Mouse (Mus musculus) hindbrain, embryonic 10.5 days (tissue): ENCODE measurements around the gene Sec24b. TPM values are rescaled to one million over a fixed set of nuclear protein-coding genes. Genes with fewer than 3 reads are reported as not detected.

Experiments used
- DNase-seq: peaks from one replicate; pipeline ENCODE4 v3.0.0-alpha.2; 2017; ENCODE audit warnings: low spot score
- H3K27ac ChIP-seq: fragments of 300-500 bp; sonication (generic); 2 replicates; pipeline ENCODE4 v1.5.1; 2016; ENCODE audit warnings: mild to moderate bottlenecking, moderate library complexity
- H3K27me3 ChIP-seq: fragments of 300-500 bp; sonication (generic); 2 replicates; pipeline ENCODE4 v1.6.1; 2016; ENCODE audit warnings: mild to moderate bottlenecking; ENCODE audit not compliant: poor library complexity, insufficient read depth, severe bottlenecking
- H3K36me3 ChIP-seq: fragments of 300-500 bp; sonication (generic); 2 replicates; pipeline ENCODE4 v1.6.1; 2016; ENCODE audit warnings: mild to moderate bottlenecking, moderate library complexity
- H3K4me1 ChIP-seq: fragments of 300-500 bp; sonication (generic); replicated peaks from 2 replicates; pipeline ENCODE4 v1.6.1; 2016; ENCODE audit warnings: mild to moderate bottlenecking
- H3K4me3 ChIP-seq: fragments of 300-500 bp; sonication (generic); 2 replicates; pipeline ENCODE4 v1.5.1; 2016; ENCODE audit warnings: mild to moderate bottlenecking, moderate library complexity
- H3K9me3 ChIP-seq: fragments of 300-500 bp; sonication (generic); 2 replicates; pipeline ENCODE4 v1.6.1; 2016; ENCODE audit warnings: mild to moderate bottlenecking, moderate library complexity
- WGBS: fragments of 180-500 bp; shearing (Covaris S2); methylation state at CpG from one replicate; pipeline ENCODE4 v1.1.7; 2016; 5-methylcytosine and 5-hydroxymethylcytosine counted together
- polyA plus RNA-seq: library from polyadenylated mRNA; unstranded; fragments of >200 nt; fragmentation: Nextera tagmentation; extraction: Ambion mirVana; gene quantifications from 2 replicates; pipeline ENCODE4 v1.2.1, GENCODE M21; 2016

Gene Sec24b
- polyA plus RNA-seq, 1 experiment from 2014 or later = 38.3 TPM

DNA sequence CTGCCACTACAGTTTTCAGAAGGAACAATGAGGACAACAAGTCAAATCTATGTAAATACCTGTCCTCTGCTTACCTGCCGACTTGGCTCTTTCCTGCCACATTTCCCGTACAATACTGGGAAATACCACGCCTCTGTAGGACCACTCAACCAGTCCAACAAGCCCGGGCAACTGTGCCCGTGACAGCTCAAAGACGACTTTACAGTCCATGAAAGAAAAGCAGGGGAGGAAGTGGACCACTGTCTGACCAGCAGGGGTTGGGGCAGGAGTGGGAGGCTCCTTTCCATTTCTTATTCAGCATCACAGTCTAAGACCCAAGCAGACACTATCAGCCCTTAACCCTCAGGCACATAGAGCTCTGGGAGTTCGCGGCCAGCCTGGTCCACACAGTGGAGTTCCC is 9.2 kb downstream of the Sec24b start:
- 85% methylated on average over 8 of the region's 8 CpGs for WGBS
- H3K36me3 ChIP-seq = peaks cover 43% of the 10 kb centered on the region
- H3K27me3 ChIP-seq = no peaks in the 10 kb centered on the region
- DNase-seq = no peak
- no peaks in the 10 kb centered on the region for H3K9me3 ChIP-seq
- H3K4me1 ChIP-seq = peaks cover 20% of the 10 kb centered on the region
- H3K27ac ChIP-seq = no peak overlapping the region
- no peak overlapping the region for H3K4me3 ChIP-seq

DNA sequence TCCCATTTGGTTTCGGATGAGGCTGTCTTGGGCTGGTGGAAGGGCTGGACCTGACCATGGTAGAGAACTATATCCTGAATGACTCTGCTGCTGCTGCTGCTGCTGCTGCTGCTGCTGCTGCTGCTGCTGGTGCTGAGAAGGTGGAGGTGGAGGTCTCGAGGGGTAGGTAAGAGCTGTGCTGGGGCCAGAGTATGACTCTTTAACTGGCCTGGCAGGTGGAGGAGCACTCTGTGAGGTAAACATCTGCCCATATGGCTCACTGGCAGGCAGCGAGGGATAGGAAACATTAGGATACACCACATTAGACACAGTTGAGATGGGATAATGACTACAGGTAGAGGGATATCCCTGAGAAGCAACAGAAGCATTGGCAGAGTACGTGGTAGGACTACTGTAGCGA is 20.6 kb downstream of the Sec24b start:
- Histone ChIP-seq H3K27ac (no peak overlapping the region), H3K36me3 (peaks cover 89% of the 10 kb centered on the region), H3K4me3 (no peak overlapping the region), H3K4me1 (no peaks in the 10 kb centered on the region), H3K9me3 (peaks cover 14% of the 10 kb centered on the region), H3K27me3 (no peaks in the 10 kb centered on the region)
- no peak for DNase-seq
- WGBS = 96% methylated on average over 5 of the region's 5 CpGs

DNA sequence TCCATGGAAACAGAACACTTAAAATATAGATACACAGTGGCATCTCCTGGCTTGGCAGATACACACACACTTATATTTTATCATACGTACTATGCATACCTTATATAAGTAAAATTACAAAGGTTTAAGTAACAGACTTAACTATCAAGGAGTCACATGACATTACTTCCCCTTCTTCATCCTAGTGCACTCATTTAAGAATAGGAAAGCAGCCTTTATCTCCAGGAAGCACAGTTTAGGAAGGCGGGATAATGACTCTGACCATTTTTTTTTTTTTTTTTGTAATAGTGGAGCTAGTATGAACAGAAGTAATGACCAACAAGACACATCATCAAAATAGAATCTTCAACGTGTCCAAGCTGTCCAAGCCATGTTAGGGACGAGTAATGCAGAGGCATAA is 21.3 kb downstream of the Sec24b start:
- peaks cover 90% of the 10 kb centered on the region for H3K36me3 ChIP-seq
- no peak for DNase-seq

DNA sequence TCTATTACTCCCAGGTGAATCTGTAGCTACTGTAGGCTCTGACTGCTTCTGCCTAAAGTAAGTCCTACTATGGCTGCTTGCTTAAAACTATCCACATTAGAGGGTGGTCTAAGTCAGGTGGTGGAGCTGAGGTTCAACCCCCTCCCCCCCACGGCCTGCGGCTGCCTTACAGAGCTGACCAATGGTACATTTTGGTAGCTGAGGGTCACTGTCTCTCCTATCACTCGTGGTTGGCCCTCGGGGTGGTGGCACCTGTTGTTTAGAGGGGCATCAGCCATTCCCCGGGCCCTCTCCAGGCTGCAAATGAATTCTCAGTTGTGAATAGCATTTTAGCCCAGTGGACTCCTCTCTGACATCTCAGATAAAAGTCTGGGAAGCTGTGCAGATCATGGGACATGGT is 32.6 kb downstream of the Sec24b start:
- H3K27ac ChIP-seq = no peak overlapping the region
- DNase-seq = no peak
- no peaks in the 10 kb centered on the region for H3K27me3 ChIP-seq
- no peak overlapping the region for H3K4me3 ChIP-seq
- no peaks in the 10 kb centered on the region for H3K9me3 ChIP-seq
- H3K36me3 ChIP-seq = peaks cover 98% of the 10 kb centered on the region
- WGBS = 91% methylated on average over 5 of the region's 5 CpGs
- H3K4me1 ChIP-seq = peaks cover 3% of the 10 kb centered on the region; the same call in 1 of the 2 replicates

More for the DNA sequence above, 21.3 kb downstream of the Sec24b start:
- Histone ChIP-seq H3K4me1 (no peaks in the 10 kb centered on the region), H3K9me3 (peaks cover 9% of the 10 kb centered on the region), H3K27me3 (no peaks in the 10 kb centered on the region), H3K4me3 (no peak overlapping the region), H3K27ac (no peak overlapping the region)
- 93% methylated on average over 4 of the region's 4 CpGs for WGBS

DNA sequence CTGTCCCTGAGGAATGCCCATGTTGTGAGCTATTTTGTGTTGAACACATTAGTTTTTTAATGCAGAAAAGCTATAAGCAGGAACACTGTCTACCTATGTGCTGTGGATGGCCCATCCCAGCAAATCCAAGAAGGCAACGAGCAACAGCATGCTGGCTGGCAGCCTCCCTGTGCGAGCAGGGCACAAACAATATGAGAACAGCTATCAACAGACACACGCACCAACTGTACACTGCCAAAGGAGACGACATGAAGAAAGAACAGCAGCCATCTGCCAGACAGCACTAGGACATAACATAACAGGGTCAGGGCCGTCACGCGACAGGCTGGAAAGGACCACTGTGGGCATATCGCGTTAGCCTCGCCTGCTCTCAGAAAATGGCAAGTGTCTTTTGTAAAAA is 35.2 kb downstream of the Sec24b start:
- Histone ChIP-seq H3K36me3 (peaks cover 80% of the 10 kb centered on the region), H3K4me3 (no peak overlapping the region), H3K27ac (no peak overlapping the region), H3K4me1 (peaks cover 3% of the 10 kb centered on the region; the same call in 1 of the 2 replicates), H3K27me3 (no peaks in the 10 kb centered on the region), H3K9me3 (no peaks in the 10 kb centered on the region)
- WGBS = 83% methylated on average over 10 of the region's 10 CpGs
- DNase-seq = no peak

DNA sequence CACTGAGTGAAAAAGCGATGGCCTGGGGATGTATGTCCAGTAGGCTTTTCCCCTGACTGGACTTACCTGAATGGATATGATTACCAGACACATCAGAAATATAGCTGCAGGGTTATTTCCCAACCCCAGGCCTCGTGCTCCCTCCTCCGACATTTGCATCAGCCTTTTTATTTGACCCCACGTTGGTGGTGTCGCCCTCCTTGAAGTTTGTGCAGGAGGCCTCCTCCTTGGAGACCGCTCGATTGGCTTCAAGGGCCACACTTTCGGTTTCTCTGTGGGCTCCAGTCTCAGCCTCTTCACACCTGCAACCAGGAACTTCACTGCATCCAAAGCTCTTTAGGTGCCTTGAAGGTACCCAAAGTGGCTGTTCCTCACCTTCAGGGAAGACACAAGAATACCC is 35.8 kb downstream of the Sec24b start:
- H3K27ac ChIP-seq = no peak overlapping the region

DNA sequence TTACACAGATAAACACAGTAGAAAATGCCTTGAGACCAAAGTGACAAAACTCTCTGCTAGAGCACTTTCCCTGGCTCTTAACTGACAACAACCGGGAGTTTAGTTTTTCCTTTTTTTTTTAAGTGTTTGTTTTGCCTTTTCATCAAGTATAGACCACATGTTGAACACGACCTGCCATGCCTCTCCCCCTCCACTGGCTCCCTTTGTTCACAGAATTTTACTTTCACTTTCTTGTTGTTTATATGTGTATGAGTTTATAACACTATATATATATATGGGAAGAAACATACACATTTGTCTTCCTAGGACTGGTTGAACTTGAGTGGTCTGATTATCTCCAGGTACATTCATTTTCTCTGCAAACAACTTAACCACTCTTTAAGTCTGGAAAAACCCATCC is 48.4 kb downstream of the Sec24b start:
- Histone ChIP-seq H3K4me1 (no peaks in the 10 kb centered on the region), H3K9me3 (no peaks in the 10 kb centered on the region), H3K4me3 (no peak overlapping the region), H3K27me3 (no peaks in the 10 kb centered on the region), H3K36me3 (peaks cover 64% of the 10 kb centered on the region), H3K27ac (no peak overlapping the region)
- no peak for DNase-seq
- 83% methylated on average over 2 of the region's 2 CpGs for WGBS

More for the DNA sequence above, 35.8 kb downstream of the Sec24b start:
- H3K9me3 ChIP-seq = no peaks in the 10 kb centered on the region
- H3K4me3 ChIP-seq = no peak overlapping the region
- no peak for DNase-seq
- 95% methylated on average over 8 of the region's 8 CpGs for WGBS
- no peaks in the 10 kb centered on the region for H3K27me3 ChIP-seq
- H3K4me1 ChIP-seq = peaks cover 3% of the 10 kb centered on the region; the same call in 1 of the 2 replicates
- peaks cover 74% of the 10 kb centered on the region for H3K36me3 ChIP-seq

DNA sequence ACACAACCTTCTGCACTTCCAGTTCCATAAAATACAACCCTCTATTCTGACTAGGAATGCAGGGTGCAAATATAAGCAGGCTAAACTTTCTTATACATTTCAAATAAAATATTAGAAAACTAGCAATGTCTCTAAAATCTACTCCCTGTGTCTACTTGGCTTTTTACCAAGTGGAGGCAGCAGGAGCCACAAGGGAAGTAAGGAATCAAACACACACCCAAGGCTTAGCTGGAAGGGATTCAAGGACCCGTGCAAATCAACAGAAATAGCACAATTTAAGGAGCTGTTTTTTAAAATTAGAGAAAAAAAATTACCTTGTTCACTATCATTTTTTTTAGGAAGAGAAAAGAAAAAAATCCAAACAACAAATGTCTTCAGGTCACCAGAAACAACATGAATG is 50.1 kb downstream of the Sec24b start:
- H3K9me3 ChIP-seq = no peaks in the 10 kb centered on the region
- no peak overlapping the region for H3K27ac ChIP-seq
- WGBS = 83% methylated on average over 1 of the region's 1 CpGs
- no peak overlapping the region for H3K4me3 ChIP-seq
- H3K4me1 ChIP-seq = no peaks in the 10 kb centered on the region
- no peaks in the 10 kb centered on the region for H3K27me3 ChIP-seq
- peaks cover 80% of the 10 kb centered on the region for H3K36me3 ChIP-seq
- DNase-seq = no peak

DNA sequence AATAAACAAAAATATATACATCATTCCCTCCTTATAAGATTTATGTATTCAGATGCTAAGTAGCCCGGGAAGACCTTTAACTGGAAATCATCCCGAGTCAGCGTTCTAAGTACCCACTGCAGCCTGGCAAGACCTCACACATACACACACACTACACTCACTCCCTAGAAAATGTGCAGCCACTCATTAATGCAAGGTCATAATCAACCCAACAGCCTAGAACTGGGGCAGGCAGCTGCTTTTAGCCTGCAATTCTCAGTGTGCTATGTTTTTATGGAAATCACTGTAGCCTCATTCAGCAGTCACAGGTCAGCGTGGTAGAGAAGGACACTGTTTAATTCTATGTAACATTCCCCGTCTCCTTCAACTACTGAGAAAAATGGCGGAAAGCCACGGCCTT is 55.2 kb downstream of the Sec24b start:
- H3K9me3 ChIP-seq = no peaks in the 10 kb centered on the region
- WGBS = 95% methylated on average over 7 of the region's 7 CpGs
- DNase-seq = no peak
- no peak overlapping the region for H3K4me3 ChIP-seq
- H3K4me1 ChIP-seq = no peaks in the 10 kb centered on the region
- H3K36me3 ChIP-seq = peaks cover 93% of the 10 kb centered on the region
- H3K27me3 ChIP-seq = no peaks in the 10 kb centered on the region
- H3K27ac ChIP-seq = no peak overlapping the region

DNA sequence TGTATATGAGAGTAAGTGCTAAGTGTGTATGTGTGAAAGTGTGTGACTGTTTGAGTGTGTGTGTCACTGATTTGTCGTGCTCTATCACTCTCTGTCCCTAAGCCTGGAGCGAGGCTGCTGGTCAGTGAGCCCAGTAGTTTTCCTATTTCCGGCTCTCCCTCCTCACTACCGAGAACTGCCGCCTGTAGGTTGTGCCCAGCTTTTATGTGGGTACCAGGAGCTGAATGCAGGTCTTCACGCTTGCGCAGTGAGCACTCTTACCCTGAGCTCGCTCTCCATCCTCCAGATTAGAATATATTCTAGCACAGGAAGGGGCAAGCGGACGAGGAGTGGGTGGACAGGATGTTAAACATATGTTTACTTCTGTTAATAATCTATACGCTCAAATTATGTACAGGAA is 60.4 kb downstream of the Sec24b start:
- 96% methylated on average over 11 of the region's 11 CpGs for WGBS

DNA sequence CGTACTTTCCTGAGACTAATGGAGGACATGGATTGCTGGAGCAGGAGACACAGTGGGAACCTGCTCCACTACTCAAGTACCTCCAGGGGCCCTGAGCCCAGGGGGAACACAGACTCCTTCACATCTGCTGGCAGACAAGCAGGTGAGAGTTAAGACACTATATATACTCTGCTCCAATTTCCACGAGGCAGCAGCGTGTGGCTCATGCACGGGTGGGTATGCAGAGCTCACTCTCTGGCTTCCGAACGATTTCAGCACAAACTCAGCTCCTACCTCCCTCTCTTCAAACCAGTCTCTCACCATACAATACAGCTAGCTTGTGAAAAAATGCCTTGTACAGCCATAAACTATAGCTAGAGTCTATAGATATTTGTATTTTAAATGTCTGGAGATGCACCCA is 62.8 kb downstream of the Sec24b start:
- Histone ChIP-seq H3K27ac (no peak overlapping the region), H3K9me3 (no peaks in the 10 kb centered on the region), H3K4me1 (no peaks in the 10 kb centered on the region), H3K36me3 (peaks cover 97% of the 10 kb centered on the region), H3K27me3 (no peaks in the 10 kb centered on the region), H3K4me3 (no peak overlapping the region)
- DNase-seq = no peak
- 91% methylated on average over 6 of the region's 6 CpGs for WGBS

More for the DNA sequence above, 60.4 kb downstream of the Sec24b start:
- Histone ChIP-seq H3K9me3 (no peaks in the 10 kb centered on the region), H3K36me3 (peaks cover 97% of the 10 kb centered on the region), H3K27me3 (no peaks in the 10 kb centered on the region), H3K27ac (no peak overlapping the region), H3K4me1 (no peaks in the 10 kb centered on the region), H3K4me3 (no peak overlapping the region)
- no peak for DNase-seq

DNA sequence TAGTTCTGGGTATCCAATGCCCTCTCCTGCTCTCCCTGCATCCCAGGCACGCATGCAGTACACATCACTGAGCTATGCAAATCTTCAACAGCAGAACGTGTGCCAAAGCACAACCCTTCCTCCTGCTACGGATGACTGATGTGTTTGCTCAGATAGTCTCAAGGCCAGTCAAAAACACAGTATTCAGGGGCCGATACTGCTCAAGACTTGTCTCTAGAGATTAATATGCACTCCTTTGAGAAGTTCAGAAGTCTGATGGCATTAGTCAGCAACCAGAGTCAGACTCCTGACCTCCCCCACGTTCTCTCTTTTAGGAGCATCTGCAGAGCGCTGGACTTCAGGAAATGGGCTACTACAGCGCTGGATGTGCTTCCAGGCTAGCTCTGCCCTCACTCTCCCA is 63.4 kb downstream of the Sec24b start:
- Histone ChIP-seq H3K27ac (no peak overlapping the region), H3K4me3 (no peak overlapping the region), H3K9me3 (no peaks in the 10 kb centered on the region), H3K36me3 (peaks cover 97% of the 10 kb centered on the region), H3K27me3 (no peaks in the 10 kb centered on the region), H3K4me1 (no peaks in the 10 kb centered on the region)
- no peak for DNase-seq
- WGBS = 89% methylated on average over 7 of the region's 7 CpGs

DNA sequence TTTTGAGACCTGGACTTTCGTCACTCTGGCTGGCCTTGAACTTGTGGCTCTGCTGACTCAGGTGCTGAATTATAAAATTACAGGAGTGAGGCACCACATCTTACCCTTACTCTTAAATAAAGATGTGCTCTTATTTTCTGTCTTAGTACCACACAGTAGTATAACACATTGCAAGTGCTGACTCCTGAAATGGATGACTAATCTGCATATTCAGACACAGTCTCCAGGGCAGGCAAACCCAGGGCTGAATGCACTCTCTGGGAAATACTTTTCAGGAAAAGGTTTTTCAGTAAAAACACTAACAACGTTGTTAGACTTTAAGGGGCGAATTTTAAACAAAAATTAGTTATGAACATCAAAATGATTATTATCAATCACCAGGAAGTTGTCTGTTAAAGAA is 64.0 kb downstream of the Sec24b start:
- Histone ChIP-seq H3K4me1 (no peaks in the 10 kb centered on the region), H3K9me3 (no peaks in the 10 kb centered on the region), H3K27me3 (no peaks in the 10 kb centered on the region), H3K4me3 (no peak overlapping the region), H3K36me3 (peaks cover 97% of the 10 kb centered on the region), H3K27ac (no peak overlapping the region)
- DNase-seq = no peak
- 91% methylated on average over 3 of the region's 3 CpGs for WGBS

DNA sequence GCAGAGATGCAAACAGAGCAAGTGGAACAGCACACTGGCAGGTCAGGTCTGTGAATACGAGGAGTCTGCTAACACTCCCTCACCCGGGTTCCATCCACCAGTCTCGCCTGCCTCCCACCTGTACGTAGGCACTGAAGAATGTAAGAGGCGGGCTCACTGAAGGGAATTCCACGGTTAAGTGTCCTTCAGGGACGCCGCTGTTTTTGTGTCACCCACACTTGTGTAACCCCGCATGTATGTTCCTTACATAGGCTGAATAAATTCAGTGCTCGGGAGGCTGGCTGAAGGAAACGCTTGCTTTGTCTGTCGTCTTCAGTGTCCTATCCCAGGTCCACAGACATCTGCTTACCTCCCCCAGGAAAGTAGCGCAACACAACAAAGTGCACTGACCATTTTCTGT is 74.1 kb downstream of the Sec24b start:
- Histone ChIP-seq H3K36me3 (peaks cover 99% of the 10 kb centered on the region), H3K4me3 (no peak overlapping the region)
- 94% methylated on average over 13 of the region's 13 CpGs for WGBS

More for the DNA sequence above, 74.1 kb downstream of the Sec24b start:
- H3K27ac ChIP-seq = no peak overlapping the region
- no peaks in the 10 kb centered on the region for H3K9me3 ChIP-seq
- H3K4me1 ChIP-seq = no peaks in the 10 kb centered on the region
- no peak for DNase-seq
- no peaks in the 10 kb centered on the region for H3K27me3 ChIP-seq
